Mouse (Mus musculus) erythroblast, adult 5-6 weeks (primary cell): ENCODE measurements around the gene Sema4g. TPM values are rescaled to one million over a fixed set of nuclear protein-coding genes. Genes with fewer than 3 reads are reported as not detected.

ENCODE experiments used
- ATAC-seq: replicated peaks from 2 replicates; pipeline ENCODE4 v1.8.0; 2016; ENCODE audit warnings: moderate number of reproducible peaks, mild to moderate bottlenecking, moderate TSS enrichment, inconsistent platforms; ENCODE audit not compliant: poor library complexity, low FRiP score, severe bottlenecking
- total RNA-seq, 2 experiments: library from RNA; stranded (forward) in 1 of 2; stranded (reverse) in 1 of 2; fragments of 150-400 nt in 1 of 2; fragments of 200-764, 138-1000 nt in 1 of 2; gene quantifications; 2 replicates each; pipeline versions ENCODE4 v1.2.3 to v1.2.4; 2015 to 2017; ENCODE audit warnings: low replicate concordance in 2 of 2

Gene Sema4g
- total RNA-seq, 2 experiments from 2014 or later: 0.09 TPM; not detected in 1

- no peak for ATAC-seq
Observed at GRCm38 (mm10) chr19:45002301-45002700, 13.4 kb downstream of the Sema4g start.

- no peak for ATAC-seq
Observed at GRCm38 (mm10) chr19:45003740-45004516, 15.0 kb downstream of the Sema4g start.

GRCm38 (mm10) chr19:45005444-45005843 is 16.5 kb downstream of the Sema4g start, which contains the start of gene Twnk:
Twnk (plus strand) TSS chr19:45005663.
- ATAC-seq: peak; percentile 79

- peak; percentile 95 for ATAC-seq
Observed at GRCm38 (mm10) chr19:45005957-45006712, 17.2 kb downstream of the Sema4g start, which contains the start of gene Mrpl43. Mrpl43 (minus strand) TSS chr19:45006442.

- ATAC-seq: no peak
Observed at GRCm38 (mm10) chr19:45007021-45007420, 18.1 kb downstream of the Sema4g start.

GRCm38 (mm10) chr19:45007425-45008191 is 18.7 kb downstream of the Sema4g start:
- ATAC-seq: no peak

- no peak for ATAC-seq
Observed at GRCm38 (mm10) chr19:45010646-45011045, 21.7 kb downstream of the Sema4g start.

GRCm38 (mm10) chr19:45012219-45012618 is 23.3 kb downstream of the Sema4g start:
- ATAC-seq: no peak

- no peak for ATAC-seq
Observed at GRCm38 (mm10) chr19:45012636-45013035, 23.7 kb downstream of the Sema4g start.

- ATAC-seq: no peak
Observed at GRCm38 (mm10) chr19:45013581-45014225, 24.8 kb downstream of the Sema4g start.

- no peak for ATAC-seq
Observed at GRCm38 (mm10) chr19:45014335-45014971, 25.6 kb downstream of the Sema4g start, which contains the start of gene Lzts2. Lzts2 (plus strand) TSS chr19:45014414.

- ATAC-seq: 0 out of 2 replicates have a peak, but pooled peaks have one; percentile 20
Observed at GRCm38 (mm10) chr19:45014981-45015402, 26.1 kb downstream of the Sema4g start.

- peak; percentile 65 for ATAC-seq
Observed at GRCm38 (mm10) chr19:45015518-45016281, 26.8 kb downstream of the Sema4g start.

- no peak for ATAC-seq
Observed at GRCm38 (mm10) chr19:45016341-45017215, 27.7 kb downstream of the Sema4g start.

GRCm38 (mm10) chr19:45017216-45017771 is 28.4 kb downstream of the Sema4g start:
- no peak for ATAC-seq

- ATAC-seq: no peak
Observed at GRCm38 (mm10) chr19:45017909-45018308, 29.0 kb downstream of the Sema4g start.

GRCm38 (mm10) chr19:45018351-45018831 is 29.5 kb downstream of the Sema4g start:
- no peak for ATAC-seq
